Mouse (Mus musculus) limb, embryonic 14.5 days (tissue): ENCODE measurements at regions not wholly inside any gene's neighbourhood (a gene's known extent, or its start where the extent isn't known, plus 50 kb on each side); places are given as distances from the start of the nearest gene placed in this dataset.
"Not testable (repeated sequence)": the region's sequence is repeated elsewhere in the genome, so short reads cannot be mapped to it uniquely, and the experiment has no call there.

Source experiments
- ATAC-seq: fragments of 200-750 bp; cut with Nextera tagmentation; 2 replicates; pipeline ENCODE4 v1.8.0; 2017; ENCODE audit warnings: low read depth, moderate number of reproducible peaks, moderate TSS enrichment; ENCODE audit not compliant: low FRiP score
- DNase-seq: peaks from one replicate; pipeline ENCODE4 v3.0.0-alpha.2; 2015; ENCODE audit warnings: low spot score
- H3K27ac ChIP-seq: fragments of 300-500 bp; sonication (generic); replicated peaks from 2 replicates; pipeline ENCODE4 v1.5.1; 2014; ENCODE audit warnings: low read depth, mild to moderate bottlenecking, low read length, moderate library complexity, mixed read lengths
- H3K27me3 ChIP-seq: fragments of 300-500 bp; sonication (generic); 2 replicates; pipeline ENCODE4 v1.6.1; 2014; ENCODE audit warnings: low read length, mixed read lengths; ENCODE audit not compliant: control insufficient read depth, insufficient read depth
- H3K36me3 ChIP-seq: fragments of 300-500 bp; sonication (generic); 2 replicates; pipeline ENCODE4 v1.6.1; 2014; ENCODE audit warnings: mild to moderate bottlenecking, low read length, moderate library complexity, mixed read lengths; ENCODE audit not compliant: control insufficient read depth, insufficient read depth
- H3K4me1 ChIP-seq: fragments of 300-500 bp; sonication (generic); 2 replicates; pipeline ENCODE4 v1.6.1; 2014; ENCODE audit warnings: antibody characterized with exemption, low read length, mixed read lengths; ENCODE audit not compliant: control insufficient read depth, insufficient read depth
- H3K4me2 ChIP-seq: fragments of 300-500 bp; sonication (generic); replicated peaks from 2 replicates; pipeline ENCODE4 v1.6.1; 2014; ENCODE audit warnings: low read depth, mild to moderate bottlenecking, low read length, moderate library complexity; ENCODE audit not compliant: severe bottlenecking
- H3K4me3 ChIP-seq: fragments of 300-500 bp; sonication (generic); replicated peaks from 2 replicates; pipeline ENCODE4 v1.5.1; 2014; ENCODE audit warnings: low read length
- H3K9ac ChIP-seq: fragments of 300-500 bp; sonication (generic); 2 replicates; pipeline ENCODE4 v1.6.1; 2014; ENCODE audit warnings: mild to moderate bottlenecking, low read depth, low read length, moderate library complexity; ENCODE audit not compliant: severe bottlenecking
- H3K9me3 ChIP-seq: fragments of 300-500 bp; sonication (generic); 2 replicates; pipeline ENCODE4 v1.6.1; 2016; ENCODE audit warnings: low read length; ENCODE audit not compliant: control insufficient read depth
- POLR2A ChIP-seq: fragments of 200-500 bp; IDR thresholded peaks from 2 replicates; pipeline ENCODE4 v1.8.0; 2012; ENCODE audit warnings: inconsistent platforms, mild to moderate bottlenecking, moderate library complexity, borderline replicate concordance; ENCODE audit not compliant: insufficient read depth, insufficient read length; ENCODE audit errors: extremely low read depth
- WGBS: fragments of 180-500 bp; shearing (Covaris S2); extraction: QIAGEN DNeasy Blood & Tissue Kit; methylation state at CpG from one replicate; pipeline ENCODE4 v1.1.7; 2014; 5-methylcytosine and 5-hydroxymethylcytosine counted together

DNA sequence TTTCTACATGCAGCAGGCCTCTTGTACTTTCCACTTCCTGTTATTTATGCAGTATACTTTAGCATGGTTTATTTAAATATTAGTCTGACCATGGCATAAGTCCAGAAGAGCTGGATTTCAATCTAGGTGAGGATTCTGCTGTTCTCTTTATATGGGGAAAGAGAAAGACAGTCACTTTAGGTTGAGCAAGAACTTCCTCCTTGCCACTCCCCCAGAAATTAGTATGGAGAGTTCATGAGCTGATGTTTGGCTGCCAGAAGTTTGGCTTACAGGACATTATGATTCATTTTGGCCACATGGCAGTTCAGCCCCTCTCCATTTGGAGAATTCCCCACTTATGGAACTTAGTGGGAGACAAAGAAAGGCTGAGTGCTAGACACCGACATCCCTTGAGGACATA lies 130.8 kb downstream of the Arrdc3 start:
- DNase-seq (no peak), ATAC-seq (no peak)
- no peak for TF ChIP-seq POLR2A
- no peaks in the 10 kb centered on the region for H3K9me3 ChIP-seq
- H3K4me2 ChIP-seq: no peak overlapping the region
- 100% methylated on average over 1 of the region's 1 CpGs for WGBS
- no peak overlapping the region for H3K27ac ChIP-seq
- no peaks in the 10 kb centered on the region for H3K36me3 ChIP-seq
- H3K27me3 ChIP-seq: no peaks in the 10 kb centered on the region
- peaks cover 6% of the 10 kb centered on the region for H3K4me1 ChIP-seq
- H3K4me3 ChIP-seq: no peak overlapping the region
- no peak overlapping the region for H3K9ac ChIP-seq

DNA sequence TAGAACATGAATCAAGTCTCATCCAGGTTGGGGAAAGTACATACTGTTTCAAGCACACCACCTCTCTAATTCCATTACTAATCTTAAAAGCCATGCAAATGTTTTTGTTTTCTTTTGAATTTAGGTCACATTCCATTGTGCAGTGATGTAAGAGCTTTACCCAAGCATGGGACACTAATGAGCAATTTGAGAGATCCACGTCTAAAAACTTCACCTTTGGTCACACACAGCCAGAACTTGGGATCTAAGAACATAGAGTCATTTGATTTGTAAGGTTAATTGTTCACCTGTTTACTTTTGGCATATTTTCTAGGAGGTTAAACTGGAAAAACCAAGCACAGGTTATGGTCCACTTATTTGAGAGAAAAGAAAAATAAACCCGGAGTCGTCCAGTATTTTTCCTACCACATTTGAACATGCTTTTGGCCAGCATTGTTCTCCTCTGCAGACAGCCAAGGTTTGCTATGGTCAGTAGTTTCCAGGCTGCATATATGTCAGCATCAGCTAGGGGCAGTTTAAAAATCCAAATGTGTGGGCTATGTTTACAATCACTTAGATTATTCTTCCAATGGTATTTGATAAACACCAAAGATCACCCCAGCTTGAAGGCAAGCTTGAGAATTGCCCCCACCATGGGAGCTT lies 137.0 kb downstream of the Arrdc3 start:
- no peaks in the 10 kb centered on the region for H3K27me3 ChIP-seq
- no peak overlapping the region for H3K27ac ChIP-seq
- no peaks in the 10 kb centered on the region for H3K36me3 ChIP-seq
- ATAC-seq: no peak
- TF ChIP-seq POLR2A: no peak
- no peak for DNase-seq
- no peaks in the 10 kb centered on the region for H3K4me1 ChIP-seq
- WGBS: 68% methylated on average over 3 of the region's 3 CpGs
- no peaks in the 10 kb centered on the region for H3K9me3 ChIP-seq
- H3K4me2 ChIP-seq: no peak overlapping the region
- no peak overlapping the region for H3K4me3 ChIP-seq
- no peak overlapping the region for H3K9ac ChIP-seq

DNA sequence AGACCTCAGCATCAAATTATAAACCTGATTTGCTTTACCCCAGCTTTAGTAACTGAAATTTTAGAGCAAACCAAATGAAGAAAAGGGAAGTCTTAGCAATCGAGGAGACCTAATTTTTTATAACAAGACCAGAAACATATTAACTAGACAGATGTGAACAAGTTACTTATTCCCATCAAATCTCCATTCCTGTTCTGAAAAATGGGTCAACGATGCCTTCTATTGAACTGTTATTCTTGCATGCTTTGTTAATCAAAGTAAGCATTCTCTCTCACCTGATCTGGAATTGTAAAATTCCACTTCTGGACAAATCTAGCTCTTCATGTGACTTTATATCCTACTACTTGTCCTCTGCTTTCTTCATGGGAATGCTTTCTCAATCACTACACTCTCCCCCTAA lies 137.6 kb downstream of the Arrdc3 start:
- Histone ChIP-seq H3K9me3 (no peaks in the 10 kb centered on the region), H3K36me3 (no peaks in the 10 kb centered on the region), H3K27ac (no peak overlapping the region), H3K4me2 (no peak overlapping the region), H3K4me1 (no peaks in the 10 kb centered on the region), H3K27me3 (no peaks in the 10 kb centered on the region), H3K9ac (no peak overlapping the region), H3K4me3 (no peak overlapping the region)
- DNase-seq (no peak), ATAC-seq (no peak)
- WGBS: 80% methylated on average over 2 of the region's 2 CpGs
- no peak for TF ChIP-seq POLR2A

DNA sequence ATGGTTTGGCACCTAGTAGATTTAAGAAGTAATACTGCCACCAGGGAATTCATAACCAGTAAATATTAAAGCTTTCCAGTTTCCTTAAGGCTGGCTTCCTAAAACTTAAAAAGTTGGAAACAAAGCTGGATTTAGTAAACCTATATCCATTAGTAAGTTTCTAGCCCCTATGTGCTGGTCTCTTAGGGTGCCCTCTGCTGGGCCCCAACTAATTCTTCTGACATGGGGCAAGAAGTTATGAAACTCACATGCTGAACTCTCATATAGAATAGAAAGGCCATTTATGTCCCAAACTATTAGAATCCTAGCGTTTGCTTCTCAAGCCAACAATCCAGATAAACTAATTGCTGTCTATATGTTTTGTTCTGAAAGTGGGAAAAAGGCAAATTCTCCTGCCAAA lies 139.2 kb downstream of the Arrdc3 start:
- Histone ChIP-seq H3K4me3 (no peak overlapping the region), H3K36me3 (no peaks in the 10 kb centered on the region), H3K9me3 (no peaks in the 10 kb centered on the region), H3K27me3 (no peaks in the 10 kb centered on the region), H3K4me2 (no peak overlapping the region), H3K4me1 (no peaks in the 10 kb centered on the region), H3K9ac (no peak overlapping the region), H3K27ac (no peak overlapping the region)
- TF ChIP-seq POLR2A: no peak
- ATAC-seq (no peak), DNase-seq (no peak)
- 71% methylated on average over 1 of the region's 1 CpGs for whole genome bisulfite sequencing

DNA sequence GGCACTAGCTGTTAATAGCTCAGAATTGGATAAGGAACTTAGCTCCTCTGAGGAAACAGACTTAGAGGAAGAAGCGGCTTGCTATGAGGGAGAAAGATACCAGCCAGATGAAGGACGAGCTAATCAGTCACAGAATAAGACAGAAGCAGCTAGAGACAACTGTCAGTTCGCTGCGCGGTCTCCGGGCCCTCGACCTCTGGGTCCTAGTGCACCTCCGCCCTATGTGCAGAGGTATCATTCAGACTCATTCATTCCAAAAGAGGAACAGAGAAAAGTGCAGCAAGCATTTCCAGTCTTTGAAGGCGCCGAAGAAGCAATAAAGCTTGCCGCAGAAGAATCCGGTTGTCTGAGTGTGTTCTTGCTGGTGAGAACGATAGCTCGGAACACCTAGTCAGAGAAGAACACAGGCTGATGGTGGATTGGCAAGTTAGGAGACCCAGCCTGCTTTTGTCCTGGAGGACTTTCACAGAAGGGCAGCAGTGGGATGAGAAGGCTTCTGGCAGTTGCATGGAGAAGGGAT lies 142.1 kb downstream of the Arrdc3 start:
- H3K4me1 ChIP-seq, H3K4me3 ChIP-seq, ATAC-seq, DNase-seq, H3K36me3 ChIP-seq, H3K27ac ChIP-seq, H3K9ac ChIP-seq, H3K4me2 ChIP-seq, H3K27me3 ChIP-seq, H3K9me3 ChIP-seq: not testable (repeated sequence)
- WGBS: 91% methylated on average over 12 of the region's 14 CpGs

DNA sequence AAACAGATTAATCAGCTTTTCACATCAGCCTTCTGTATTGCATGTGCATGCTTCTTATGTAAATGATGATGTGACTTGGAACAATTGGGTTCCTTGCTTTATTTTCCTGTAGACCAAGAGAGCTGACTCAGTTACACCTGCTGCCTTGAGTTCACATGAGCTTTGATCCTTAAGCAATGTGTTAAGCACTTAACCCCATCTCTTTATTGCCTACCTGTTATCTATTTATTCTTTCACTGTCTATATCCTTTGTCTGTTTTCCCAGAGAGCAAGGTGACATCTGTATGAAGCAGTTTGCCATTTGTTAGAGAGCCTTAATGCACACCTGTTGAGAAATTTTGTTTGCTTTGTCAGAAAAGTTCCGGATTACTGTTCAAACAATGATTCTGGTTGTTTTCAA lies 154.1 kb downstream of the Arrdc3 start:
- Histone ChIP-seq H3K9me3 (no peaks in the 10 kb centered on the region), H3K27ac (no peak overlapping the region), H3K4me3 (no peak overlapping the region), H3K4me2 (no peak overlapping the region), H3K9ac (no peak overlapping the region), H3K36me3 (no peaks in the 10 kb centered on the region), H3K4me1 (no peaks in the 10 kb centered on the region), H3K27me3 (no peaks in the 10 kb centered on the region)
- no peak for TF ChIP-seq POLR2A
- DNase-seq (no peak), ATAC-seq (no peak)
- 91% methylated on average over 1 of the region's 1 CpGs for WGBS
